Mouse (Mus musculus) thymus, postnatal 25 days (tissue): ENCODE data around the gene Tmem108.
A peak's percentile ranks its signal among the peaks of the same experiment; 100 is the strongest.

Experiments
- DNase-seq: peaks from one replicate; pipeline ENCODE4 v3.0.0; 2022

Gene Tmem108

DNA sequence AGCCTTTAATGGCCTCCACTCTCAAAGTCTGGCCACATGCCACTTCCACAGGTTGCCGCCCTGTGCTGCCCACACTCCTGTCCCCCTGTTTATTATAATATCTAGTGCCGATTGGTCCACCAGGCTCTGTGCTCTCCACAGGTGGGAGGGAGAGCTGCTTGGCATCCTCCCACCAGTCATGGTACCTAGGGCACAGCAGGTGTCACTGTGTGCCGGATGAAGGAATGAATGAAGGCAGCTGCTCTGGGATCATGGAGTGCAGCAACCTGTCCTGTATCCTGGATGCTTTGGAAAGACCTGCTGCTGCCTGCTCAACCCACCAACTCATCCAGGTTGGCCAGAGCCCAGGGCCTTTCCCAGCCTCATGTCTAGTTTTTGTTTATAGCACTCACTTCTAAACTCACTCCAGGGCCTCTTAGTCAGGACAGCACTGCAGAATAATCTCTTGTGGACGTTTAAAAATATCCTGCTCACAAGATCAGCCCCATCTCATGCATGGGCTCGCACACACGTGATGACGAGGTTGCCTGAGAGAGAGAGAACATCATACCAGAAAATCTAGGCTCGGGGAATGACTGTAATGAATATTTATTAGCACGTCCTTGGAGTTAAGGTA is 182.1 kb downstream of the Tmem108 start:
- no peak for DNase-seq

- no peak for DNase-seq
Observed at GRCm38 (mm10) chr9:103577731-103578130, 183.9 kb downstream of the Tmem108 start.

DNA sequence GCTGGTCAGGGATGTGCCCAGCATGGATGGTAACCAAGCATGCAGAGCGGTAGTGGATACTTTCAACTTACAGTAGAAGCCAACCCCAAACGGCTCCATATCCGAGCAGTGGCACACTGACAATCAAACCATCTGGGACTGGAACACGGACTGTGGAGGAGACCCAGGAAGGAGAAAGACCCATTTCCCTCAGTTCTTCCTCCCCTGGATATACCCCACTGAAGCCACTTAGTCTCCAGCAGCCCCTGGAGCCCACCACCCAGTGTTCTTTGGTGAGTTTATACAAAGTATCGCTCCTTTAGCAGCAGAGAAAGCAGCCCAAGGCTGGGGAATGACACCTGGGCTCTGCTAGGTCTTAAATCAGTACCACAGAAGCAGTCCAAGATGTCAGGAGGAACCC is 184.5 kb downstream of the Tmem108 start:
- DNase-seq, result no peak

- DNase-seq, result no peak
Observed at GRCm38 (mm10) chr9:103575901-103576300, 185.7 kb downstream of the Tmem108 start.

DNA sequence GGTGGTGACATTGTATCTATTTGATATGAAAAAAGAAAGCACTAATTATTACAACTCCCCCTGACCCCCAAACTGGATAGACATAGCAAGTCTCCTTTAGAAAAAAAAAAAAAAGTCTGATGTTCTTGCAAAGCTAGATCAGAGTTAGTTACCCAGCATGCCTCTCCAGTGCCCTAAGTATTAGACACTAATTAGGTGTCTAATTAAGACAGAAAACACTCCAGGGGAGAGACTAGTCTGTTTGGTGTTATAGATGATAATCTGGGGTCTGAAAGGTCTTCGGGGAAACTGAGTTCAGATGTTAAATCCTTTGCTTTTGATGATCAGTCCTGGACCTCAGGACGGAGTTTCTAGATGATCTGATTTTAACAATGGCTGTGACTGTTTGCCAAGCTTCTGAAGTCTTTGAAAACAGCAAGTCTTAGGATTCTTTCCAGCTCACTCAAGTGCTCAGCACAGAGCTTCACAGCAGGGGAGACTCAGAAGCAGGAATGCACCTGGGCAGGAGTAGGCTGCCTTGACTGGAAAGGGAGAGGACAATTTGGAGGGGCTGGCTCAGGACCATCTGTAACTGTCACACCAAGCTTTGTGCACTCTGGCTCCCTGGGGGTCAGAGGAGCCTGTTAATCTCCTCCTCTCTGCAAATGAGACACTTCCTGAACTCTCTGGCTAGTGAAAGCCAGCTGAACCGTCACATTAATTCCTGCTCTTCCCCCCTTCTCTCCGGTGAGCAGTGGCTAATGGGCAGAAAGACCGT is 187.5 kb downstream of the Tmem108 start:
- no peak for DNase-seq

DNA sequence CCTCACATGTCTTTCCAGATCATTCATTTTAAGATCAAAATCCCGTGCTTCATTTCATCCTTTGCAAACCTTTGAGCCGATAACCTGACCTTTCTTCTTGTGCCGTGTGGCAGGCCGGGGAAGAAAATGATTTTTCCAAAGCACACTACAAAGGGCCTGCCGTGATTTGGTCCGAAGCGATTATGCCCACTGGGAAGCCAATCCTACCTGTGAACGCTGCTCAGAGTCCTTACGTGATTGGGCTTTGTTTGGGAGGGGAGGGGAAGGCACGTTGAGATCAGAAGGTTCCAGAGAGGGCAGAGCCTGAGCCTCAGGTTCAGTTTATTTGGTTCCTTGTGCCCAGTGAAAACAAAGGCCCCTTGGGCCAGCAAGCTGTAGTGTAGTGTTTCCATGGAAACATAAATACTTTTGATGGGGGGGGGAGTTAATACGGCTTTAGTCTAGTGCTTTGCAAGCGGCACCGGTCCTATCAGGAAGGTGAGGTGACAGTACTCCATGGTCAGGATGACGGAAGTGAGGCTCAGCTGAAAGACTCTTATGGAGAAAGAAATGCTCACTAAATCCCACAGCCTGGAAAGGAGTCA is 191.4 kb downstream of the Tmem108 start:
- no peak for DNase-seq

DNA sequence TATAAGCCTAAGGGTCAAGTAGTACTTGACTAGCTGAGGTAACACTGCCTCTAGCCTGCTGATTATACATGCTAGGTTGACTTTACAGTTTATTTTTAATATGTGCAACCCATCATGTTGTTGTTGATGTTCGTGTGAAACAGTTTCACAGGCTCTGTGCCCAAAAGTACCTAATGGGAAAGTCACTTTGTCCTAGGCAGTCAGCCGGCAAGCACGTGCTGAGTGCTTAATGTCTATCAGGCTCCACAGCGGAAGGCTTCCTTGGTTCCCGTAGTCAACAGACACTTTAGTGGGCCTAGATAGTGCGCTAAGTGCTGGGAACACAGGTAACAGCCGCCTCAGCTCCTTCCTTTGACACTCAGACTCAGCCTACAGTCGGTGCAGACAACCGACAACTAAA is 192.7 kb downstream of the Tmem108 start:
- no peak for DNase-seq

DNA sequence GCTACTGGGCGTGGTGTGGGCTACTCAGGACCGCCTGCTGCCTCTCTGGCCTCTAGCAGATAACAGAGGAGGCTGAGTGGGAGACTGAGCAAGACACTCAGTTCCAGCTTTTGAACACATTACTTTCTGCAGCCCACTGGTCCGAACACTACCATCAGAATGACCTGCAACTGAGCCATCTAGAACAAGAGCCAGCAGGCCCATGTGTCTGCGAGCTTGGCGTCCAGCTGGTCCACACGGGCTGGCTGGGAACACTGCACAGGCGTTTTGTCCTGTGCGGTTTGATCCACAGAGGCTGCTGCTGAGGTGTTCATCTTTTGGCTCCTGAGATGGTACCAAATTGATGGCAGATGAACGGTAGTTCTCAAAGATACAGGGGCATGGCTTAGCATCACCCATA is 196.5 kb downstream of the Tmem108 start:
- no peak for DNase-seq

DNA sequence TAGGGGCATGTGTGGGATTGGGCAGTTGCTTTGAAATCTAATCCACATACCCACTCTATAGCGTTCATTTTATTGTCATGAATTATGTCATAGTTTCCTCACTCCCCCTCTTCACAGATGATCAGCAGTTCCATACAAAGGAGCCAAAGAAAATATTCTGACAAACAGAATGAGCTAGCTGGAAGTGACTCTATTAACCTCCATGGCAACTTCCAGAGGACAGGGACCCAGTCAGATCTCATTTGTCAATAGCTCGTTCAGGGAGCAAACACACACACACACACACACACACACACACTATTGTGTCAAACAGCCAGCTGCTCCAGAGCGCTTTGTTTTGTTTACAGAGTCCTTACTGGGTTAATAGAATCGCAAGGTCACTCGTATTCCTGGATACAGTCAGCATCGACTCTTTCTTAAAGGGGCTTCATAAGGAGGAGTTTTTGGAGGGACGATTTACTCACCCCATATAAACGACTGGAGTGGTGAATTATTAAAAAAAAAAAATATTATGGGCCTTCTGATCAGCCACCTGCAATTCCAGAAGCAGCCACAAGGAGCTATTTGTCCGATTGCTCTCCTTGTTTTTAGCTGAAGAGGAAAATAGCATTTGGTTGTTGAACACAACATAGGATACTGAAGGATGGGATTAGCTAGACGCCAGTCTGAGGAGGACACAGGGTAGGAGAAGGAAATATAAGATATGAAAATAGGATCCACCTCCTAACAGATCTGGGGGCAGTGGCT is 197.6 kb downstream of the Tmem108 start:
- peak; percentile 13 for DNase-seq

- no peak for DNase-seq
Observed at GRCm38 (mm10) chr9:103562063-103562462, 199.6 kb downstream of the Tmem108 start.

GRCm38 (mm10) chr9:103558741-103559140 is 202.9 kb downstream of the Tmem108 start:
- no peak for DNase-seq

GRCm38 (mm10) chr9:103558240-103558639 is 203.4 kb downstream of the Tmem108 start:
- no peak for DNase-seq

DNA sequence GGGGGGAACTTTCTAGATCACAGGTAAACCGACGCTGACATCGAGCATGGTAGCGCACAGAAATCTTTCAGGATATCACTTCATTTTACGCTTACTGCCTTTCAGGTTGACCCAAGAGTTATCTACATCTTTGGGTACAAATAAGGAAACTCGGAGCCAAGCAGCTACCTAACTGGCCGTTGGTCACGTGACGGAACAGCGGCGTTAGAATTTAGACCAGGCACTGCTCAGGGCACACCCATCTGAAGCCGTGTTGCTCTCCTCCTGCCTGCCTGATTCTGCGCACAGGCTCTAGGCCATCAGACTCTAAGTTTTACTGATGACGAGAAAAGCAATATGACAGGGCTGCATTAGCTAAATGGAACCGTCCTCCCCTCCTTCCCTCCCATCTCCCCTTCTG is 204.6 kb downstream of the Tmem108 start:
- no peak for DNase-seq

GRCm38 (mm10) chr9:103555334-103555733 is 206.3 kb downstream of the Tmem108 start:
- DNase-seq, result no peak

DNA sequence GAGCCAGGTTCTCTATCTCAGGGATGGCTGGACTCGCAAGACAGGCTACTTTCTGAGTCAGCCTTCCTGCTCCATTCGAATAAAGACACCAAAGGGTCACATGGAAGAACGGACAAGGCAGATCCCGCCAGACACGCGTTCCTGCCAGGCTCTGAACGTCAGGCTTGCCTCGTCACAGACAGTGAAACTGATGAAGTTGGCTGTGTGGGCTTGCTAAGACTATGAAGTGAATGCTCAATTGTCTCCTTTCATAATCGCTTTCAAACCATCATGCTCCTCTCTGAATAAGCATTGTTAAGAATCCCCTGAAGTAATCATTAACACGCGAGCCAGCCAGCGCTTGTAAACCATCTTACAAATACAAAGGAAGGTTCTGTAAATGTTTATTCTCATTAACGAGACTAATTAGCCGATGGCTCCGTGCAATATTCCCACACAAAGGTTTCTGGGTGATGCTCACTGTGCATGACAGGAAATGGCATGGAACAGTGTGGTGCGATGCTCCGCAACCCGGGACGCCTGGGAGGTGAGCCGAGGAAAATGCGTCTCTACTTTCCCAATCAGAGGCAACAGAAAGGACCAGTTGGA is 210.9 kb downstream of the Tmem108 start:
- no peak for DNase-seq

DNA sequence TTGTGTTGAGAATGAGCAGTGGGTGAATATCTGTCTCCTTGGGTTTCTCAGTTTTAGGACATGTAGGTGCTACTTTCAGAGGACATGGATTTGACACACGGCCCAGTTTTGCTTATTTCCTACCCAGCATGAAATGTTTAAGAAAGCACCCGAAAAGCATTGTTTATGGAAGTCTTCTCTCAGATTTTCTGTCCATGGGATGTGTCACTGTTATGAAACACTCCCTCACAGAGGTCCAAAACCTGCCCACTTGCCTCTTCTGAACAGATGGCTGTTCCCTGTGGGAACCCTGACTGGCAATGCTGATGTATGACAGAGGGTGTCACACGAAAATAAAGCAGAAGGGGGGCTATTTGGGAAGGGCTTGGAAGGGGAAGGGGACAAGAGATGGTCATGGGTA is 212.5 kb downstream of the Tmem108 start:
- no peak for DNase-seq

GRCm38 (mm10) chr9:103548606-103549005 is 213.0 kb downstream of the Tmem108 start:
- DNase-seq, result no peak

GRCm38 (mm10) chr9:103546695-103547645 is 214.7 kb downstream of the Tmem108 start:
- no peak for DNase-seq

- DNase-seq, result no peak
Observed at GRCm38 (mm10) chr9:103545729-103546128, 215.9 kb downstream of the Tmem108 start.

DNA sequence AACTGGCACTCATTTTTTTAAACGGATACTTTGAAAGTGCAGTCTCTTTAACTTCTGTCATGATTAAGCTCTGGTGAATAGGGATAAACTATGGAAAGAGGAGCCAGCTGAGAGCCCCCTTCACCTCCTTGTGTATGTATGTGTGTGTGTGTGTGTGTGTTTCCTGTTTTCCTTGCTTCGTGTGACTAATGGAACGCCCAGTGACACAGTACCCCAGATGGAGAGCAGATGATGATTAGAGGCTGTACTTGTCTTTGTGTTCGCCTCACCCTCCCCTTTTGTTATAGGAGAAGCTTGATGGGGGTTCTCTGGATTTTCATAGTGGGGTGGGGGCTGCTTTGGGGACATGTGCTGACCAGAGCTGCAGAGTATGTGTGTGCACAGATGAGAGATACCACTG is 216.4 kb downstream of the Tmem108 start:
- DNase-seq, result no peak

GRCm38 (mm10) chr9:103544599-103544998 is 217.0 kb downstream of the Tmem108 start:
- no peak for DNase-seq

- DNase-seq, result no peak
Observed at GRCm38 (mm10) chr9:103540518-103540917, 221.1 kb downstream of the Tmem108 start.
